Mouse (Mus musculus) lung, embryonic 16.5 days (tissue): ENCODE results near the gene Nomo1. TPM values are rescaled to one million over a fixed set of nuclear protein-coding genes. Genes with fewer than 3 reads are reported as not detected.

Source experiments
- ATAC-seq: fragments of 200-750 bp; cut with Nextera tagmentation; 2 replicates; pipeline ENCODE4 v1.8.0; 2017; ENCODE audit warnings: low read depth, mild to moderate bottlenecking, moderate library complexity
- H3K27ac ChIP-seq: fragments of 300-500 bp; sonication (generic); 2 replicates; pipeline ENCODE4 v1.5.1; 2014; ENCODE audit warnings: mild to moderate bottlenecking, control low read depth, low read length
- H3K27me3 ChIP-seq: fragments of 300-500 bp; sonication (generic); 2 replicates; pipeline ENCODE4 v1.6.1; 2014; ENCODE audit warnings: low read depth, low read length, mixed read lengths; ENCODE audit not compliant: control insufficient read depth, insufficient read depth
- H3K36me3 ChIP-seq: fragments of 300-500 bp; sonication (generic); 2 replicates; pipeline ENCODE4 v1.6.1; 2014; ENCODE audit warnings: low read length; ENCODE audit not compliant: control insufficient read depth, insufficient read depth
- H3K4me1 ChIP-seq: fragments of 300-500 bp; sonication (generic); replicated peaks from 2 replicates; pipeline ENCODE4 v1.6.1; 2014; ENCODE audit warnings: low read length, mixed read lengths; ENCODE audit not compliant: control insufficient read depth, insufficient read depth
- H3K4me2 ChIP-seq: fragments of 300-500 bp; sonication (generic); 2 replicates; pipeline ENCODE4 v1.6.1; 2014; ENCODE audit warnings: low read depth, low read length, control low read depth
- H3K4me3 ChIP-seq: fragments of 300-500 bp; sonication (generic); 2 replicates; pipeline ENCODE4 v1.5.1; 2014; ENCODE audit warnings: mild to moderate bottlenecking, low read length, control low read depth
- H3K9ac ChIP-seq: fragments of 300-500 bp; sonication (generic); 2 replicates; pipeline ENCODE4 v1.6.1; 2014; ENCODE audit warnings: low read length, control low read depth
- H3K9me3 ChIP-seq: fragments of 300-500 bp; sonication (generic); 2 replicates; pipeline ENCODE4 v1.6.1; 2016; ENCODE audit warnings: low read length; ENCODE audit not compliant: control insufficient read depth
- WGBS: fragments of 180-500 bp; shearing (Covaris S2); extraction: QIAGEN DNeasy Blood & Tissue Kit; methylation state at CpG from one replicate; pipeline ENCODE4 v1.1.7; 2014; 5-methylcytosine and 5-hydroxymethylcytosine counted together
- polyA plus RNA-seq: library from polyadenylated mRNA; unstranded; fragments of >200 nt; fragmentation: Nextera tagmentation; extraction: Ambion mirVana; gene quantifications from 2 replicates; pipeline ENCODE4 v1.2.1, GENCODE M21; 2015

The Nomo1 gene
- polyA plus RNA-seq, 1 experiment from 2014 or later = 30.3 TPM

- Histone ChIP-seq H3K4me2 (no peak overlapping the region), H3K36me3 (no peaks in the 10 kb centered on the region), H3K9me3 (no peaks in the 10 kb centered on the region), H3K27me3 (peaks cover 12% of the 10 kb centered on the region; the same call in 1 of the 2 replicates), H3K9ac (no peak overlapping the region), H3K27ac (no peak overlapping the region), H3K4me3 (no peak overlapping the region), H3K4me1 (peaks cover 3% of the 10 kb centered on the region; the same call in 1 of the 2 replicates)
- 77% methylated on average over 12 of the region's 12 CpGs for WGBS
- no peak for ATAC-seq
Measured at GRCm38 (mm10) chr7:46132229-46132628, 98.7 kb downstream of the Nomo1 start.

Other genes starting within 250 kb of the Nomo1 start
- gene Lmtk3, start 250.0 kb upstream of the Nomo1 start, polyA plus RNA-seq = 0.72 and 1.0 TPM in 2 replicates
- gene Sult2b1, start 249.0 kb upstream of the Nomo1 start, polyA plus RNA-seq = 6.6 and 7.9 TPM in 2 replicates
- gene Cyth2, start 219.1 kb upstream of the Nomo1 start, polyA plus RNA-seq = 108 and 112 TPM in 2 replicates
- 0.68 and 1.3 TPM in 2 replicates for gene Kcnj14, start 208.9 kb upstream of the Nomo1 start, polyA plus RNA-seq
- gene Grwd1, start 202.8 kb upstream of the Nomo1 start, polyA plus RNA-seq = 50.0 and 51.4 TPM in 2 replicates
- gene Kdelr1, start 160.9 kb upstream of the Nomo1 start, polyA plus RNA-seq = 76.6 and 76.7 TPM in 2 replicates
- 0.34 and 0.40 TPM in 2 replicates for gene Grin2d, start 155.3 kb upstream of the Nomo1 start, polyA plus RNA-seq
- 0.26 and 1.9 TPM in 2 replicates for gene Syngr4, start 137.0 kb upstream of the Nomo1 start, polyA plus RNA-seq
- gene Tmem143, start 136.8 kb upstream of the Nomo1 start, polyA plus RNA-seq = 4.6 and 5.6 TPM in 2 replicates
- gene Emp3, start 112.3 kb upstream of the Nomo1 start, polyA plus RNA-seq = 177 and 189 TPM in 2 replicates
- gene Ccdc114, start 109.6 kb upstream of the Nomo1 start, polyA plus RNA-seq = 9.6 and 11.3 TPM in 2 replicates
- 0.25 and 0.63 TPM in 2 replicates for gene Abcc6, start 3.4 kb upstream of the Nomo1 start, polyA plus RNA-seq
- gene Kcnj11, start 67.1 kb downstream of the Nomo1 start, polyA plus RNA-seq = 0.38 and 0.59 TPM in 2 replicates
- 2.5 and 3.2 TPM in 2 replicates for gene Abcc8, start 146.3 kb downstream of the Nomo1 start, polyA plus RNA-seq
- gene Ush1c, start 204.8 kb downstream of the Nomo1 start, polyA plus RNA-seq = 0.19 and 0.20 TPM in 2 replicates
- gene Otog, start 207.3 kb downstream of the Nomo1 start, polyA plus RNA-seq = not detected in 2 replicates